Mouse (Mus musculus) MEL (cell line): ENCODE measurements around the gene Iqcj.

Experiments
- CTCF ChIP-seq, 3 experiments: IDR thresholded peaks in 2 of 3; conservative IDR thresholded peaks in 1 of 3; 2 replicates each; pipeline ENCODE4 v1.5.1; 2011 to 2012; ENCODE audit warnings: low read length in 3 of 3, low read depth in 2 of 3, mild to moderate bottlenecking in 2 of 3, improper control_type of control experiment in 1 of 3, inconsistent platforms in 1 of 3, mixed read lengths in 1 of 3, moderate library complexity in 1 of 3; ENCODE audit not compliant: control insufficient read depth in 1 of 3, insufficient read depth in 1 of 3, poor library complexity in 1 of 3, severe bottlenecking in 1 of 3
- EP300 ChIP-seq, 2 experiments: IDR thresholded peaks; 2 replicates each; pipeline ENCODE4 v1.6.1; 2011; ENCODE audit warnings: improper control_type of control experiment in 2 of 2, low read length in 2 of 2, low read depth in 1 of 2, mild to moderate bottlenecking in 1 of 2
- GABPA ChIP-seq: IDR thresholded peaks from 2 replicates; pipeline ENCODE4 v1.6.1; 2012; ENCODE audit warnings: low read depth, mild to moderate bottlenecking, inconsistent platforms, low read length, improper control_type of control experiment, moderate library complexity
- HCFC1 ChIP-seq: IDR thresholded peaks from 2 replicates; pipeline ENCODE4 v1.6.1; 2012; ENCODE audit warnings: low read depth, mild to moderate bottlenecking, inconsistent platforms, low read length, improper control_type of control experiment, moderate library complexity
- MAZ ChIP-seq: IDR thresholded peaks from 2 replicates; pipeline ENCODE4 v1.6.1; 2012; ENCODE audit warnings: low read depth, mild to moderate bottlenecking, inconsistent platforms, low read length, improper control_type of control experiment
- MEF2A ChIP-seq: IDR thresholded peaks from 2 replicates; pipeline ENCODE4 v1.6.1; 2014; ENCODE audit warnings: low read depth, mild to moderate bottlenecking, inconsistent platforms, low read length, improper control_type of control experiment; ENCODE audit not compliant: poor library complexity, insufficient replicate concordance, severe bottlenecking; ENCODE audit errors: extremely low read depth
- MXI1 ChIP-seq: IDR thresholded peaks from 2 replicates; pipeline ENCODE4 v1.6.1; 2011; ENCODE audit warnings: mild to moderate bottlenecking, low read depth, low read length, improper control_type of control experiment
- MYB ChIP-seq: IDR thresholded peaks from 2 replicates; pipeline ENCODE4 v1.6.1; 2011; ENCODE audit warnings: mild to moderate bottlenecking, low read depth, low read length, improper control_type of control experiment
- POLR2A ChIP-seq, 2 experiments: IDR thresholded peaks; 2 replicates each; pipeline ENCODE4 v1.6.1; 2011 to 2012; ENCODE audit warnings: low read length in 2 of 2, mild to moderate bottlenecking in 2 of 2, control low read depth in 1 of 2, improper control_type of control experiment in 1 of 2, low read depth in 1 of 2, moderate library complexity in 1 of 2; ENCODE audit not compliant: control insufficient read depth in 1 of 2, insufficient read depth in 1 of 2, poor library complexity in 1 of 2
- POLR2AphosphoS2 ChIP-seq: IDR thresholded peaks from 2 replicates; pipeline ENCODE4 v1.6.1; 2011; ENCODE audit warnings: low read length, improper control_type of control experiment
- TBP ChIP-seq: IDR thresholded peaks from 2 replicates; pipeline ENCODE4 v1.8.0; 2011; ENCODE audit warnings: low read depth, low read length, improper control_type of control experiment
- TCF12 ChIP-seq: IDR thresholded peaks from 2 replicates; pipeline ENCODE4 v1.6.1; 2014; ENCODE audit warnings: low read depth, mild to moderate bottlenecking, inconsistent platforms, low read length, improper control_type of control experiment, moderate library complexity
- ZNF384 ChIP-seq: IDR thresholded peaks from 2 replicates; pipeline ENCODE4 v1.6.1; 2012; ENCODE audit warnings: low read depth, mild to moderate bottlenecking, inconsistent platforms, low read length, improper control_type of control experiment

GRCm38 (mm10) chr3:68085024-68085423 is 193.0 kb downstream of the Iqcj start:
- TF ChIP-seq POLR2AphosphoS2 (no peak), TBP (no peak), CTCF (IDR thresholded peaks at IDR 0.05 in 2 of 3, conservative IDR thresholded peaks at IDR 0.05 in 1 of 3; ENCODE audit: control insufficient read depth in 1 of 3, insufficient read depth in 1 of 3, low read depth in 2 of 3, low read length in 3 of 3, poor library complexity in 1 of 3, severe bottlenecking in 1 of 3) (no peak), TCF12 (no peak), MYB (no peak), EP300 (IDR thresholded peaks at IDR 0.05; ENCODE audit: low read depth in 1 of 2, low read length in 2 of 2) (no peak), MAZ (no peak), ZNF384 (no peak), MEF2A (no peak), HCFC1 (no peak), POLR2A (IDR thresholded peaks at IDR 0.05; ENCODE audit: control insufficient read depth in 1 of 2, insufficient read depth in 1 of 2, low read depth in 1 of 2, low read length in 2 of 2, poor library complexity in 1 of 2) (no peak), GABPA (no peak), MXI1 (no peak)
